Mouse (Mus musculus): ENCODE measurements around the gene Calm3. TPM values are rescaled to one million over a fixed set of nuclear protein-coding genes. Genes with fewer than 3 reads are reported as not detected.

Calm3 gene
- total RNA-seq, 2 experiments from 2014 or later, result 189 to 234 TPM

- no peak for DNase-seq (ENCODE audit: low spot score in 2 of 2)
Observed at GRCm38 (mm10) chr7:16894279-16894678, 29.6 kb downstream of the Calm3 start.

GRCm38 (mm10) chr7:16893612-16894011 is 30.3 kb downstream of the Calm3 start:
- DNase-seq (ENCODE audit: low spot score in 2 of 2), result no peak

GRCm38 (mm10) chr7:16892352-16892730 is 31.6 kb downstream of the Calm3 start:
- no peak for DNase-seq (ENCODE audit: low spot score in 2 of 2)

- DNase-seq (ENCODE audit: low spot score in 2 of 2), result peak; percentile 80 to 88
Observed at GRCm38 (mm10) chr7:16891641-16892351, 32.1 kb downstream of the Calm3 start, which contains the start of gene Gng8. TSS of gene Gng8 (plus strand) at chr7:16891786.

GRCm38 (mm10) chr7:16890944-16891343 is 33.0 kb downstream of the Calm3 start:
- peak; percentile 86 to 89 for DNase-seq (ENCODE audit: low spot score in 2 of 2)

GRCm38 (mm10) chr7:16890536-16890935 is 33.4 kb downstream of the Calm3 start:
- DNase-seq (ENCODE audit: low spot score in 2 of 2), result no peak

- DNase-seq (ENCODE audit: low spot score in 2 of 2), result peak in 1 of 2 experiments; percentile 7
Observed at GRCm38 (mm10) chr7:16885905-16886304, 38.0 kb downstream of the Calm3 start.

- DNase-seq (ENCODE audit: low spot score in 2 of 2), result peak in 1 of 2 experiments; percentile 8
Observed at GRCm38 (mm10) chr7:16885271-16885776, 38.6 kb downstream of the Calm3 start.

- no peak for DNase-seq (ENCODE audit: low spot score in 2 of 2)
Observed at GRCm38 (mm10) chr7:16884334-16884733, 39.6 kb downstream of the Calm3 start.

GRCm38 (mm10) chr7:16883162-16883561 is 40.8 kb downstream of the Calm3 start:
- DNase-seq (ENCODE audit: low spot score in 2 of 2), result no peak

- no peak for DNase-seq (ENCODE audit: low spot score in 2 of 2)
Observed at GRCm38 (mm10) chr7:16880615-16881014, 43.3 kb downstream of the Calm3 start.

- DNase-seq (ENCODE audit: low spot score in 2 of 2), result peak in 1 of 2 experiments; percentile 49
Observed at GRCm38 (mm10) chr7:16879796-16880547, 43.9 kb downstream of the Calm3 start.

- DNase-seq (ENCODE audit: low spot score in 2 of 2), result no peak
Observed at GRCm38 (mm10) chr7:16877717-16878116, 46.2 kb downstream of the Calm3 start.

GRCm38 (mm10) chr7:16876608-16877007 is 47.3 kb downstream of the Calm3 start:
- DNase-seq (ENCODE audit: low spot score in 2 of 2), result peak in 1 of 2 experiments; percentile 43

- DNase-seq (ENCODE audit: low spot score in 2 of 2), result no peak
Observed at GRCm38 (mm10) chr7:16876006-16876405, 47.9 kb downstream of the Calm3 start.

GRCm38 (mm10) chr7:16875326-16875725 is 48.6 kb downstream of the Calm3 start:
- DNase-seq (ENCODE audit: low spot score in 2 of 2), result no peak

- DNase-seq (ENCODE audit: low spot score in 2 of 2), result no peak
Observed at GRCm38 (mm10) chr7:16875310-16875325, 48.8 kb downstream of the Calm3 start, which contains the start of gene Dact3. TSS of gene Dact3 (plus strand) at chr7:16875317.

GRCm38 (mm10) chr7:16874756-16875309 is 49.1 kb downstream of the Calm3 start:
- peak; percentile 95 to 98 for DNase-seq (ENCODE audit: low spot score in 2 of 2)

- peak; percentile 82 to 84 for DNase-seq (ENCODE audit: low spot score in 2 of 2)
Observed at GRCm38 (mm10) chr7:16874190-16874589, 49.7 kb downstream of the Calm3 start.

- DNase-seq (ENCODE audit: low spot score in 2 of 2), result no peak
Observed at GRCm38 (mm10) chr7:16873392-16873791, 50.5 kb downstream of the Calm3 start.

- DNase-seq (ENCODE audit: low spot score in 2 of 2), result peak in 1 of 2 experiments; percentile 6
Observed at GRCm38 (mm10) chr7:16872478-16872877, 51.4 kb downstream of the Calm3 start.

GRCm38 (mm10) chr7:16871600-16871999 is 52.3 kb downstream of the Calm3 start:
- DNase-seq (ENCODE audit: low spot score in 2 of 2), result peak in 1 of 2 experiments; percentile 6
